Mouse (Mus musculus): ENCODE results near the gene Gm9573. TPM values are rescaled to one million over a fixed set of nuclear protein-coding genes. Genes with fewer than 3 reads are reported as not detected.

Gene Gm9573
- polyA plus RNA-seq, 1 experiment = not detected

DNA sequence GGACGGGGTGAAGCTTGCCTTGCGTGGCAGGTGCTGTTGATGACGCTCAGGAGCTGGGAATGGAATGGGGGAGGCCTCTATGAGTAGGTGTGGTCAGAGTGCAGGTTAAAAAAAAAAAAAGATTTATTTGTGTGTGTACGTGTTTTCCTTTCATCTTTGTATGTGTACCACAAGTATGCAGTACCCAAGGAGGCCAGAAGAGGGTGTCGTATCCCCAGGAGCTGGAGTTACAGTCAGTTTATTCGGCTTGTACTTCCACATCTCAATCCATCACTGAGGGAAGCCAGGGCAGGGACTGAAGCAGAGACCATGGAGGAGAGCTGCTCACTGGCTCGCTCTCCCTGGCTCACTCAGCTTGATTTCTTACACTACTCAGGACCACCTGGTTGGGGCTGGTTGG, 55.0 kb downstream of the Gm9573 start:
- TF ChIP-seq GATA1 (IDR thresholded peaks at IDR 0.05; ENCODE audit: low read length) = no peak

GRCm38 (mm10) chr17:35570836-35571235, 55.6 kb downstream of the Gm9573 start:
- TF ChIP-seq GATA1 (IDR thresholded peaks at IDR 0.05; ENCODE audit: low read length) = no peak

DNA sequence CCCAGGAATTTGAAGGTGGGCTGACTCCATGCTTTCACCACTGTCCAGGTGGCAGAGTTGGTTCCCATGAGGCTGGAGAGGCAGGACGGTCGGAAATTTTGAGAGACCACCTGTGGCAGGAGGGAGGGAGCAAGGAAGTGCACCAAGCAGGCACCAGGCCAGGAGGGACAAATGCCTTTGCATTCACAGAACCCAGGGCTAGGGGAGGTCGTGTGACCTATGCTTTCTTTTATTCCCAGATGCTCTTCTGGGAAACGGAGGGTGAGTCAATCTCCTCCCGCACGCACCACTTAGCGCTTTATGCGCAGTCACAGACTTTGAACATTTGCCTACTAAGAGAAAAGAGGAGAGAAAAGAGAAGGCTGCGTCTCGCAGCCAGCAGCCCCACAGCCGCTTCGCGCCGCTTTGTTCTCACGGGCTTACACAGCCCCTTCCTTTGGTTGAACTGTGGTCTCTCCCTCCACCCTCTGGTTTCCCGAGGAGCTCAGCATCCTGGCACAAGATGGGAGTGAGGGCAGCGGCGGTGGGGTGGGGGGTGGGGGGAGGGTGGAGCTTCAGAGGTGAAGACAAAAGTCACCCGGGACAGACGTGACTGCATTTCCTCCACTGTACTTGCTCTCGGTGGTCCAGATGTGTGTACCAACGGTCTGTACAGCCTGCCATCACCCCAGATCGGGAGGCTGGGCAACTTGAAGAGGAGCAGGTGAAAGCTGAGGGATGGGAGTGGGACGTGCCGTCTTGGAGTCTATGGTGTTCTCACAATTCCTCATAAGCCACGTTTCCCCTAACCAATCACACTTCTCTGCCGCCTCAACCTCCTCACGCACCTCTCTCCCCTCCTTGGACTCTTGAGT, 57.1 kb downstream of the Gm9573 start:
- TF ChIP-seq GATA1 (IDR thresholded peaks at IDR 0.05; ENCODE audit: low read length) = no peak

Other genes starting within 250 kb of the Gm9573 start
- gene H2-Q4, start 247.0 kb downstream of the Gm9573 start, polyA plus RNA-seq (2012) = not detected in 2 replicates
- gene H2-Q6, start 201.8 kb downstream of the Gm9573 start, polyA plus RNA-seq (2012) = not detected in 2 replicates
- gene H2-Q7, start 187.5 kb downstream of the Gm9573 start, polyA plus RNA-seq (2012) = not detected in 2 replicates
- gene H2-Q10, start 156.5 kb downstream of the Gm9573 start, polyA plus RNA-seq (2012) = not detected in 2 replicates
- gene Pou5f1, start 120.6 kb downstream of the Gm9573 start, polyA plus RNA-seq (2012) = not detected in 2 replicates
- gene Tcf19, start 109.8 kb downstream of the Gm9573 start, polyA plus RNA-seq (2012) = 66.4 and 70.1 TPM in 2 replicates
- 18.1 and 24.7 TPM in 2 replicates for gene Cchcr1, start 109.5 kb downstream of the Gm9573 start, polyA plus RNA-seq (2012)
- 0.76 and 0.77 TPM in 2 replicates for gene Psors1c2, start 93.4 kb downstream of the Gm9573 start, polyA plus RNA-seq (2012)
- not detected in 2 replicates for gene Cdsn, start 74.5 kb downstream of the Gm9573 start, polyA plus RNA-seq (2012)
- gene 2300002M23Rik, start 59.2 kb downstream of the Gm9573 start, polyA plus RNA-seq (2012) = not detected in 2 replicates
- not detected in 2 replicates for gene Sfta2, start 25.1 kb downstream of the Gm9573 start, polyA plus RNA-seq (2012)
- not detected in 2 replicates for gene Mucl3, start 17.1 kb upstream of the Gm9573 start, polyA plus RNA-seq (2012)
- 100 and 135 TPM in 2 replicates for gene Vars2, start 41.0 kb upstream of the Gm9573 start, polyA plus RNA-seq (2012)
- 20.1 and 28.1 TPM in 2 replicates for gene Gtf2h4, start 47.1 kb upstream of the Gm9573 start, polyA plus RNA-seq (2012)
- 0.02 and 0.03 TPM in 2 replicates for gene Ddr1, start 78.0 kb upstream of the Gm9573 start, polyA plus RNA-seq (2012)
- gene Ier3, start 195.0 kb upstream of the Gm9573 start, polyA plus RNA-seq (2012) = 33.3 and 33.4 TPM in 2 replicates
- gene Flot1, start 196.6 kb upstream of the Gm9573 start, polyA plus RNA-seq (2012) = 85.3 and 87.0 TPM in 2 replicates
- 178 and 400 TPM in 2 replicates for gene Tubb5, start 211.7 kb upstream of the Gm9573 start, polyA plus RNA-seq (2012)
- gene Mdc1, start 214.9 kb upstream of the Gm9573 start, polyA plus RNA-seq (2012) = 22.5 and 24.1 TPM in 2 replicates
- gene Nrm, start 234.7 kb upstream of the Gm9573 start, polyA plus RNA-seq (2012) = 13.8 and 21.9 TPM in 2 replicates
- 36.5 and 37.7 TPM in 2 replicates for gene Ppp1r18, start 239.0 kb upstream of the Gm9573 start, polyA plus RNA-seq (2012)

Measured in G1E-ER4 (cell line).